Mouse (Mus musculus) hindbrain, embryonic 16.5 days (tissue): ENCODE data around the gene Psmd5. TPM values are rescaled to one million over a fixed set of nuclear protein-coding genes. Genes with fewer than 3 reads are reported as not detected.
A peak's percentile ranks its signal among the peaks of the same experiment; 100 is the strongest.
"Not testable (repeated sequence)": the region's sequence is repeated elsewhere in the genome, so short reads cannot be mapped to it uniquely, and the experiment has no call there.

Experiments used
- ATAC-seq: fragments of 200-750 bp; cut with Nextera tagmentation; 2 replicates; pipeline ENCODE4 v1.8.0; 2017; ENCODE audit warnings: moderate TSS enrichment, moderate library complexity
- H3K27ac ChIP-seq: fragments of 300-500 bp; sonication (generic); 2 replicates; pipeline ENCODE4 v1.5.1; 2014; ENCODE audit warnings: low read depth, mild to moderate bottlenecking, control low read depth, low read length, moderate library complexity
- H3K27me3 ChIP-seq: fragments of 300-500 bp; sonication (generic); replicated peaks from 2 replicates; pipeline ENCODE4 v1.6.1; 2014; ENCODE audit warnings: low read length; ENCODE audit not compliant: control insufficient read depth, insufficient read depth
- H3K36me3 ChIP-seq: fragments of 300-500 bp; sonication (generic); 2 replicates; pipeline ENCODE4 v1.6.1; 2014; ENCODE audit warnings: mild to moderate bottlenecking, low read length, moderate library complexity, mixed read lengths; ENCODE audit not compliant: control insufficient read depth, insufficient read depth
- H3K4me1 ChIP-seq: fragments of 300-500 bp; sonication (generic); 2 replicates; pipeline ENCODE4 v1.6.1; 2014; ENCODE audit warnings: low read depth, low read length; ENCODE audit not compliant: control insufficient read depth, insufficient read depth
- H3K4me2 ChIP-seq: fragments of 300-500 bp; sonication (generic); 2 replicates; pipeline ENCODE4 v1.6.1; 2014; ENCODE audit warnings: mild to moderate bottlenecking, low read length, control low read depth, moderate library complexity
- H3K4me3 ChIP-seq: fragments of 300-500 bp; sonication (generic); 2 replicates; pipeline ENCODE4 v1.5.1; 2014; ENCODE audit warnings: mild to moderate bottlenecking, low read length, control low read depth, moderate library complexity
- H3K9ac ChIP-seq: fragments of 300-500 bp; sonication (generic); 2 replicates; pipeline ENCODE4 v1.6.1; 2014; ENCODE audit warnings: low read depth, mild to moderate bottlenecking, control low read depth, low read length, moderate library complexity
- H3K9me3 ChIP-seq: fragments of 300-500 bp; sonication (generic); 2 replicates; pipeline ENCODE4 v1.6.1; 2014; ENCODE audit warnings: mild to moderate bottlenecking, low read length, moderate library complexity; ENCODE audit not compliant: control insufficient read depth
- WGBS: fragments of 180-500 bp; shearing (Covaris S2); extraction: QIAGEN DNeasy Blood & Tissue Kit; methylation state at CpG from one replicate; pipeline ENCODE4 v1.1.7; 2014; 5-methylcytosine and 5-hydroxymethylcytosine counted together
- polyA plus RNA-seq: library from polyadenylated mRNA; unstranded; fragments of >200 nt; fragmentation: Nextera tagmentation; extraction: Ambion mirVana; gene quantifications from 2 replicates; pipeline ENCODE4 v1.2.1, GENCODE M21; 2015

Gene Psmd5
- polyA plus RNA-seq, 1 experiment from 2014 or later, result 96.8 TPM

GRCm38 (mm10) chr2:34802565-34803245 is 72.1 kb downstream of the Psmd5 start:
- peak; percentile 51; the same call in 1 of the 2 replicates for ATAC-seq
- Histone ChIP-seq H3K9ac (peak overlapping the region; percentile 78), H3K27ac (peak overlapping the region; percentile 87), H3K4me2 (peak overlapping the region; percentile 84), H3K4me1 (peaks cover 17% of the 10 kb centered on the region), H3K4me3 (peak overlapping the region; percentile 64)
- not testable (repeated sequence) for H3K27me3 ChIP-seq, H3K9me3 ChIP-seq, H3K36me3 ChIP-seq
- WGBS, result under 1% methylated on average over 19 of the region's 32 CpGs

GRCm38 (mm10) chr2:34801516-34802482 is 73.0 kb downstream of the Psmd5 start:
- Histone ChIP-seq H3K27ac (peak overlapping the region; percentile 87), H3K9me3 (no peaks in the 10 kb centered on the region), H3K27me3 (no peaks in the 10 kb centered on the region), H3K4me1 (peaks cover 17% of the 10 kb centered on the region), H3K4me3 (peak overlapping the region; percentile 64), H3K36me3 (peaks cover 2% of the 10 kb centered on the region; the same call in 1 of the 2 replicates), H3K4me2 (peak overlapping the region; percentile 46; the same call in 1 of the 2 replicates), H3K9ac (peak overlapping the region; percentile 78)
- peak; percentile 97 for ATAC-seq
- 5% methylated on average over 39 of the region's 39 CpGs for WGBS

GRCm38 (mm10) chr2:34800371-34800770 is 74.4 kb downstream of the Psmd5 start:
- ATAC-seq, result no peak
- no peak overlapping the region; the same call in 1 of the 2 replicates for H3K4me2 ChIP-seq
- H3K27ac ChIP-seq, result no peak overlapping the region
- H3K4me3 ChIP-seq, result no peak overlapping the region; the same call in 1 of the 2 replicates
- 85% methylated on average over 7 of the region's 7 CpGs for WGBS
- H3K36me3 ChIP-seq, result 0 out of 2 replicates have a peak, but pooled peaks cover under 1% of the 10 kb centered on the region
- peaks cover 17% of the 10 kb centered on the region for H3K4me1 ChIP-seq
- H3K9ac ChIP-seq, result no peak overlapping the region; the same call in 1 of the 2 replicates
- no peaks in the 10 kb centered on the region for H3K27me3 ChIP-seq
- H3K9me3 ChIP-seq, result no peaks in the 10 kb centered on the region

Other genes with a start within 250 kb of the Psmd5 start
- gene Gapvd1, start 119.7 kb downstream of the Psmd5 start, polyA plus RNA-seq, result 103 and 108 TPM in 2 replicates
- gene Hspa5, start 103.0 kb downstream of the Psmd5 start, polyA plus RNA-seq, result 442 and 458 TPM in 2 replicates
- 28.7 and 29.7 TPM in 2 replicates for gene Rabepk, start 75.1 kb downstream of the Psmd5 start, polyA plus RNA-seq
- gene Fbxw2, start 48.7 kb downstream of the Psmd5 start, polyA plus RNA-seq, result 95.2 and 106 TPM in 2 replicates
- not detected in 2 replicates for gene Gm34653, start 42.0 kb downstream of the Psmd5 start, polyA plus RNA-seq
- gene Cutal, start 572 bp downstream of the Psmd5 start, polyA plus RNA-seq, result 0.16 and 0.35 TPM in 2 replicates
- gene Phf19, start 39.1 kb upstream of the Psmd5 start, polyA plus RNA-seq, result 2.2 and 2.7 TPM in 2 replicates
- 2.5 and 4.0 TPM in 2 replicates for gene Traf1, start 86.8 kb upstream of the Psmd5 start, polyA plus RNA-seq
- gene Hc, start 186.5 kb upstream of the Psmd5 start, polyA plus RNA-seq, result 0.24 TPM in 2 replicates
- 0.47 and 0.60 TPM in 2 replicates for gene AI182371, start 226.6 kb upstream of the Psmd5 start, polyA plus RNA-seq
- 7.3 and 8.9 TPM in 2 replicates for gene Cntrl, start 234.5 kb upstream of the Psmd5 start, polyA plus RNA-seq